Mouse (Mus musculus) spleen, embryonic (tissue): Measurements from ENCODE around the gene Syt9.

ENCODE experiments used
- CTCF ChIA-PET: fragments of 350-600 bp; sonication (Branson Sonifier 250); formaldehyde crosslinking; loops from one replicate; lab custom pipeline; 2022; lab: Charles Lee

Syt9 gene

DNA sequence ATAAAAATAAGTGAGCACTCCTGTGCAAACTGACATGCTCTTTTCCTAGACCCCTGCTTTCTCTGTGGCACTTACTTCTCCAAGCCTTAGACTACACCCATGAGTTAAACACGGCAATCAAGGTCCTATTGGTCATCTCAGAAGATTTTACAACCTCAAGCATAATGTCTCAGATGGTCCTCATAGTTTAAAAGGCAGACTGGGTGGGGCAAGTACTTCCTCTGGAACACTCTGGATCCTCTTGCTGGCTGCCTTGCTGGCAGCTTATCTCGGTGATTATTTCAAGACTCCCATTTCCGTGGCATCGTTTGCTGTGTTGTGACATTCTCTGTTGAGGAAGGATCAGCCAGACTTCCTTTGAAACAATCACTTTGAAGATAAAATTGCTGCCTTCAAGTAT, 169.5 kb downstream of the Syt9 start:
- CTCF ChIA-PET: interaction anchor here (0.6 to 0.7 kb wide), 2 partner anchors 29 to 179 kb away, joined by 4 to 24 read pairs; no protein-coding TSS in a partner anchor

GRCm38 (mm10) chr7:107545011-107545410, 174.5 kb downstream of the Syt9 start:
- CTCF ChIA-PET: no interaction called here

DNA sequence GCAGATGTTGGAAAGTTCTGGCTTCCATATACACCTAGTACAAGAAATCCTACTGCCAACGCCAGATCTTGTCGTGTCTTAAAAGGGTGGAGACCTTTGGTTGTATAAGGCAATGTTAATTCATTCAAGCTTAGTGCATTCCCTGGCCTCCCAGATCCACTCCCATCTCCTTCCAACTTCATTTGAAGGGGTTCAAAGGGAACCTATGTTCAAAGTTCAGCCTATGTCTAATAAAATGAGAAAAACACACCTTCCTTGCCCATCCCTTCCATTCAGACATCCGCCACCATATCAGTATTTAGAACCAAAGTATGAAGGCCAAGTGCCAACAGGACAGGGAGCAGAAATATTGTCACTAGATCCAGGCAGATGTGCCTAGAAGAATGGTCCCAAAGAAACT, 177.3 kb downstream of the Syt9 start:
- CTCF ChIA-PET: no interaction called here

GRCm38 (mm10) chr7:107553461-107553860, 182.9 kb downstream of the Syt9 start:
- CTCF ChIA-PET: no interaction called here

GRCm38 (mm10) chr7:107555906-107556305, 185.4 kb downstream of the Syt9 start:
- CTCF ChIA-PET: no interaction called here

DNA sequence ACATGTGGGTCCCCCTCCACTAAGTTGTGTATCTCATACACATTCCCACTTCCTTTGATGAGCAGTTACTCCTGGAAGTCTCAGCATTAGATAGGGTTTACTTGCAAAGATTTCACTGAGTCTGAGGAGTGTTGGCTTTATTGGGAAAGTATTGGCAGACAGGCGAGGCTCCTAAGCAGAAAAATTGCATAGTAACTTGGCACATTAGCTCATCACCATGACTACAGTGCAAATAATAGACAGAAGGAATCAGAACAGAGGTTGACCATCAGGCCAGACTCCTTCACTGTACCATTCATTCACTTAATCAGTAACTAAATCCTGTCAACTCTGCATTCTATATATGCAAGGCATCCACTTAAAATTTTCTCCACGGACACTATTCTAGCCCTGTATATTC, 190.1 kb downstream of the Syt9 start:
- CTCF ChIA-PET: no interaction called here

DNA sequence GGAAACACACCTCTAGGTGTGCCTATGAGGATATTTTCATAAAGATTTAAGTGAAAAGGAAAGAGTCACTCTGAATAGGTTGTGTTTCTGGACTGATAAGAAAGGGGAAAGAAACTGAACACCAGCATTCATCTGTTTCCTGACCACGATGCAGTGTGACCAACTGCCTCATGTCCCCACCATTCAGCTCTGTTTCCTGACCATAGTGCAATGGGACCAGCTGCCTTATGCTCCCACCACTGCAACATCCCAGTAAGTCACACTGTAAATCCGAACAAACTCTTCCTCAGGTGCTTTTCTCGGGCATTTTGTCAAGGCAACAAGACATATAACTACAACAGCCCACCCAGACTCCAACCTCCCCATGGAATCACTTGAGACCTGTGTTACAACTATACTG, 191.1 kb downstream of the Syt9 start:
- CTCF ChIA-PET: no interaction called here

DNA sequence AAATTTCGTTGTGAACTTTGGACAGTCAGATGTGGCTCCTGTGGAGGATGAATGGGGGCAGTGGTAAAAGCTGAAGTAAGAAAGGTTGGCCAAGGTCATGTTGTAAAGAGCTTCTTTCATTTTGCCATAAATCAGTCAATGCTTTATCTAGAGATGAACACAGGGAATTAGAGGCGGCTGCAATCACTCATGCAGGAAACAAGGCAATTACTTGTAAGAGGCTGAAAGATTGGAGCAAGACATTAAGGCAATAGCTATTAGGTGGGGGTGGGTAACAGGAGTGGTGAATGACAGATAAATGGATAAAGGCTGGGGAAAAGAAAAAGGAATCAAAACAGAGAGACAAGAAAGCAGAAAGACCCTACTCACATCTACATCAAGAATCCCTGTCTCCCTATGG, 193.2 kb downstream of the Syt9 start:
- CTCF ChIA-PET: no interaction called here

DNA sequence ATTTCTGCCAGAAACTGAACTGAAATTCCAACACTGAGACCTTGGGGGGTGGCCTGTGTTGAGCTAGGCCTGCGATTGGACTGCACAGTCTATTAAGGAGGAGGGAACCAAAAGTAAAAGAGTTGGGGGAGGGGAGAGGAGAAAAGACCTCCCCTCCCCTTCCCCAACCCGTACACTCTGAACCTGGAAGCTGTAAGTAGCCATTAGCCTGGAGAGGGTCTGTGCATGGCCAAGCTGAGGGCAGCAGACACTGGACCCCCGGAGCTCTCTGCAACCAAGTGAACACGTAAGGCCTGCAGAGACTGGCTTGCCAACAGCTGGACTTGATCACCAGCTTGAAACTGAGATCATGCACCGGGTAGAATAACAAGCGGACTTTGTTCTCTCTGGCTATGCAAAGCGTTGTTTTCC, 196.7 kb downstream of the Syt9 start, which contains the start of gene Olfml1:
Olfml1 (plus strand) TSS at position 186 of the 411 bp plus-strand sequence.
- CTCF ChIA-PET: no interaction called here

GRCm38 (mm10) chr7:107567674-107568073, 197.1 kb downstream of the Syt9 start:
- CTCF ChIA-PET: no interaction called here

GRCm38 (mm10) chr7:107568971-107569370, 198.4 kb downstream of the Syt9 start:
- CTCF ChIA-PET: no interaction called here

DNA sequence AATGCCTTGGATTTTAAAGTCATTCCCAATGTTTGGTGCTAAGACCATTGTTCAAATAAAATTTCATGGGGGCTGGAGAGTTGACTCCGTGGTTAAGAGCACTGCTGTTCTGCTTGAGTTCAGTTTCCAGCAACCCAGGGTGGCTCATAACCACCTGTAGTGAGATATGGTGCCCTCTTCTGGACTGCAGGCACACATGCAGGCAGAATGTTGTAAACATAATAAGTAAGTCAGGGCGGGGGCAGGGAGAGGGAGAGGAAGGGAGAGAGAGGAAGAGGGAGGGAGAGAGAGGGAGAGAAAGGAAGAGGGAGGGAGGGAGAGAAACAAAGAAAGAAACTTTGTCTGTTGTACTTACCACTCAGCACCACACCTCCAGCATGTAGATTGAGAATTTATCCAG, 203.3 kb downstream of the Syt9 start:
- CTCF ChIA-PET: no interaction called here

- CTCF ChIA-PET: no interaction called here
Observed at GRCm38 (mm10) chr7:107574276-107574675, 203.7 kb downstream of the Syt9 start.

- CTCF ChIA-PET: no interaction called here
Observed at GRCm38 (mm10) chr7:107592641-107593040, 222.1 kb downstream of the Syt9 start.

DNA sequence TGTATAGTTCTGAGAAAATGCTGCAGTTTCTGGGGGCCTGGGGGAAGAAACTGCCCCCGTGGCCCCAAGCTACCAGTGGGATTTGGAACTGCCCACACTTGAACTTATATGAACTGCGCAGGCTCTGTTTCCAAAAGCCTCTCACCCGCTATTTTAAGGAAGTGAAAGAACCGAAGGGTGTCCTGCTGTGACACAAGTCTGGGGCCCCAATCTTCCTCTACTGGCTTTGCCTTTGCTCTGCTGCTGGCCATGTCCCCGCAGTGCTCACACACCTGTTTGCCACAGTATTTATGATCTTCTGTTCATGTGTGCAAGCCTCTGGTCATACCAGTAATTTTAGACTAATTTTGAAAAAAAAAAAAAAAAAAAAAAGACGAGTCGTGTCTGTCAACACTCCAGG, 223.4 kb downstream of the Syt9 start:
- CTCF ChIA-PET: interaction anchor here (1.3 kb wide), 1 partner anchor 36 kb away, joined by 3 read pairs; no protein-coding TSS in a partner anchor

DNA sequence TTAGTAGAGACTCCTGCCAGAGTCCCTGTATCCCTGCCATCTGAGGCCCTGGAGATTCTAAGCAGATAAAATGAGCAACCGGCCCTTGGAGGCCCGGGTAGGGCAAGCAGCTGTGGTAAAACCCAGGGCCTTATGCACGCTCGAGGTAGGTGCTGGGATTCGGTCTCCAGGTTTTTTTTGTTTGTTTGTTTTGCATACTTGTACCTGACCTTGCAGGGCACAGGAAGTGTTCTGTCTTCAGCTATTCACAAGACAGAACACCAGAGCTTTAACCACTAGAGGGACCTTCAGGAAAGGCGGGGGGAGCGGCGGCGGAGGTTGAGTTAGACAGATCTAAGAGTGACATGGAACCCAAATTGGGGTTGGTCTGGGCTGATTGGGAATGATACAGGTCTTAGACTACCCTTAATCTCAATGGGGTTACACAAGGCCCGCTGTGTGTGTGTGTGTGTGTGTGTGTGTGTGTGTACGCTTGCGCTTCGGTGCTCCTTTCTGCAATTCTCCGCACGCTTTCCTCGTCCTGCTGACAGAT, 223.9 kb downstream of the Syt9 start:
- CTCF ChIA-PET: interaction anchor here (0.7 to 1.3 kb wide), 2 partner anchors 36 to 129 kb away, joined by 3 read pairs; no protein-coding TSS in a partner anchor

GRCm38 (mm10) chr7:107594857-107595402, 224.4 kb downstream of the Syt9 start, which contains the start of gene Ppfibp2:
Gene Ppfibp2 (plus strand): TSS chr7:107595207.
- CTCF ChIA-PET: interaction anchor here (0.7 kb wide), 1 partner anchor 128 kb away, joined by 3 read pairs; no protein-coding TSS in a partner anchor

DNA sequence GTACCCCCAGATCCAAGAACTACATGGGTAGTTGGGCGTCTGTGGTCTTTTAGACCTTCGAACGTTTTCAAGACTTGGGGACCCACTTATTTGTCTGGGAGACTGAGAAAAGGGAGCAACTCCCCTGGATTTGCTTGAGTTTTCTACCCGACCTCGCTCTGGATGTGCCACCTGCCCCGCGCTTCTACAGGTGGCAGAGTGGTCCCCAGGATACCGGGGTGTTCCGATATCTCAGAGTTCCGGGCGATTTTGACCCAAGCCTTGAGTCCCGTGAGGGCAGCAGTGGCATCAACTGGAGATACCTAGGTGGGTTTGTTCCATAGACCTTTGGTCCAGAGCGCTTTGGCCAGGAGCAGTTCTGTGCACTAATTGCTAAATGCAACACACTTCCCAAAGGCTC, 224.9 kb downstream of the Syt9 start:
- CTCF ChIA-PET: no interaction called here

- CTCF ChIA-PET: no interaction called here
Observed at GRCm38 (mm10) chr7:107596753-107597152, 226.2 kb downstream of the Syt9 start.

GRCm38 (mm10) chr7:107597956-107598355, 227.4 kb downstream of the Syt9 start:
- CTCF ChIA-PET: no interaction called here
